Mouse (Mus musculus) neural tube, embryonic 15.5 days (tissue): Measurements from ENCODE around the gene Dusp3. TPM values are rescaled to one million over a fixed set of nuclear protein-coding genes. Genes with fewer than 3 reads are reported as not detected.

Source experiments
- ATAC-seq: fragments of 200-750 bp; cut with Nextera tagmentation; 2 replicates; pipeline ENCODE4 v1.8.0; 2017; ENCODE audit warnings: mild to moderate bottlenecking, moderate TSS enrichment, moderate library complexity; ENCODE audit not compliant: low FRiP score
- H3K27ac ChIP-seq: fragments of 300-500 bp; sonication (generic); replicated peaks from 2 replicates; pipeline ENCODE4 v1.5.1; 2015; ENCODE audit warnings: mild to moderate bottlenecking, inconsistent platforms
- H3K27me3 ChIP-seq: fragments of 300-500 bp; sonication (generic); replicated peaks from 2 replicates; pipeline ENCODE4 v1.6.1; 2015; ENCODE audit warnings: inconsistent platforms
- H3K36me3 ChIP-seq: fragments of 300-500 bp; sonication (generic); 2 replicates; pipeline ENCODE4 v1.6.1; 2015; ENCODE audit warnings: inconsistent platforms
- H3K4me1 ChIP-seq: fragments of 300-500 bp; sonication (generic); 2 replicates; pipeline ENCODE4 v1.6.1; 2015; ENCODE audit warnings: inconsistent platforms
- H3K4me2 ChIP-seq: fragments of 300-500 bp; sonication (generic); 2 replicates; pipeline ENCODE4 v1.6.1; 2015; ENCODE audit warnings: inconsistent platforms, mild to moderate bottlenecking, moderate library complexity
- H3K4me3 ChIP-seq: fragments of 300-500 bp; sonication (generic); replicated peaks from 2 replicates; pipeline ENCODE4 v1.5.1; 2015; ENCODE audit warnings: mild to moderate bottlenecking, inconsistent platforms
- H3K9ac ChIP-seq: fragments of 300-500 bp; sonication (generic); replicated peaks from 2 replicates; pipeline ENCODE4 v1.6.1; 2015; ENCODE audit warnings: mild to moderate bottlenecking, inconsistent platforms
- H3K9me3 ChIP-seq: fragments of 300-500 bp; sonication (generic); replicated peaks from 2 replicates; pipeline ENCODE4 v1.6.1; 2016; ENCODE audit warnings: inconsistent platforms
- WGBS: fragments of 180-500 bp; shearing (Covaris S2); methylation state at CpG from one replicate; pipeline ENCODE4 v1.1.7; 2015; ENCODE audit warnings: mixed read lengths; 5-methylcytosine and 5-hydroxymethylcytosine counted together
- polyA plus RNA-seq: library from polyadenylated mRNA; unstranded; fragments of >200 nt; fragmentation: Nextera tagmentation; extraction: Ambion mirVana; gene quantifications from 2 replicates; pipeline ENCODE4 v1.2.1, GENCODE M21; 2015

Gene Dusp3
- polyA plus RNA-seq, 1 experiment from 2014 or later, result 28.9 TPM

- ATAC-seq, result peak; percentile 14; the same call in 1 of the 2 replicates
- Histone ChIP-seq H3K4me1 (peaks cover 47% of the 10 kb centered on the region), H3K27me3 (no peaks in the 10 kb centered on the region), H3K27ac (peak overlapping the region; percentile 93), H3K36me3 (peaks cover 14% of the 10 kb centered on the region; the same call in 1 of the 2 replicates), H3K4me3 (peak overlapping the region; percentile 58), H3K9ac (peak overlapping the region; percentile 61), H3K9me3 (no peaks in the 10 kb centered on the region), H3K4me2 (peak overlapping the region; percentile 69)
- WGBS, result 2% methylated on average over 23 of the region's 23 CpGs
Observed at GRCm38 (mm10) chr11:102025991-102026660, 39.3 kb upstream of the Dusp3 start.

- Histone ChIP-seq H3K4me3 (peak overlapping the region; percentile 58), H3K9ac (0 out of 2 replicates have a peak overlapping the region, but pooled peaks have one; percentile 28), H3K9me3 (no peaks in the 10 kb centered on the region), H3K36me3 (peaks cover 14% of the 10 kb centered on the region; the same call in 1 of the 2 replicates), H3K4me2 (peak overlapping the region; percentile 69), H3K27ac (no peak overlapping the region), H3K27me3 (no peaks in the 10 kb centered on the region), H3K4me1 (peaks cover 47% of the 10 kb centered on the region)
- no peak for ATAC-seq
- WGBS, result 44% methylated on average over 7 of the region's 7 CpGs
Observed at GRCm38 (mm10) chr11:102025354-102025753, 38.5 kb upstream of the Dusp3 start.

- no peak for ATAC-seq
- WGBS, result 86% methylated on average over 4 of the region's 4 CpGs
- Histone ChIP-seq H3K4me2 (peak overlapping the region; percentile 69), H3K9ac (0 out of 2 replicates have a peak overlapping the region, but pooled peaks have one; percentile 28), H3K9me3 (no peaks in the 10 kb centered on the region), H3K4me3 (no peak overlapping the region), H3K36me3 (peaks cover 15% of the 10 kb centered on the region; the same call in 1 of the 2 replicates), H3K27me3 (no peaks in the 10 kb centered on the region), H3K27ac (no peak overlapping the region), H3K4me1 (peaks cover 42% of the 10 kb centered on the region)
Observed at GRCm38 (mm10) chr11:102024875-102025274, 38.1 kb upstream of the Dusp3 start.

GRCm38 (mm10) chr11:102024084-102024758 is 37.4 kb upstream of the Dusp3 start:
- Histone ChIP-seq H3K9ac (no peak overlapping the region), H3K9me3 (no peaks in the 10 kb centered on the region), H3K4me3 (no peak overlapping the region), H3K4me2 (peak overlapping the region; percentile 69; the same call in 1 of the 2 replicates), H3K36me3 (peaks cover 17% of the 10 kb centered on the region; the same call in 1 of the 2 replicates), H3K4me1 (peaks cover 41% of the 10 kb centered on the region), H3K27me3 (no peaks in the 10 kb centered on the region), H3K27ac (no peak overlapping the region)
- WGBS, result 74% methylated on average over 6 of the region's 6 CpGs
- no peak for ATAC-seq

- H3K4me1 ChIP-seq, result peaks cover 40% of the 10 kb centered on the region
- no peak overlapping the region for H3K27ac ChIP-seq
- no peak overlapping the region for H3K4me3 ChIP-seq
- no peak overlapping the region for H3K4me2 ChIP-seq
- H3K36me3 ChIP-seq, result peaks cover 19% of the 10 kb centered on the region; the same call in 1 of the 2 replicates
- no peak for ATAC-seq
- no peak overlapping the region for H3K9ac ChIP-seq
- WGBS, result 67% methylated on average over 13 of the region's 13 CpGs
- no peaks in the 10 kb centered on the region for H3K9me3 ChIP-seq
- H3K27me3 ChIP-seq, result no peaks in the 10 kb centered on the region
Observed at GRCm38 (mm10) chr11:102023406-102023805, 36.6 kb upstream of the Dusp3 start.

- Histone ChIP-seq H3K27ac (no peak overlapping the region), H3K27me3 (no peaks in the 10 kb centered on the region), H3K4me2 (no peak overlapping the region), H3K4me1 (peaks cover 28% of the 10 kb centered on the region), H3K4me3 (no peak overlapping the region), H3K9ac (no peak overlapping the region), H3K36me3 (peaks cover 36% of the 10 kb centered on the region), H3K9me3 (no peaks in the 10 kb centered on the region)
- 82% methylated on average over 5 of the region's 5 CpGs for WGBS
- no peak for ATAC-seq
Observed at GRCm38 (mm10) chr11:102021196-102021595, 34.4 kb upstream of the Dusp3 start.

- H3K4me3 ChIP-seq, result no peak overlapping the region
- H3K4me2 ChIP-seq, result no peak overlapping the region
- no peak overlapping the region for H3K27ac ChIP-seq
- no peak overlapping the region for H3K9ac ChIP-seq
- H3K27me3 ChIP-seq, result no peaks in the 10 kb centered on the region
- H3K9me3 ChIP-seq, result no peaks in the 10 kb centered on the region
- H3K36me3 ChIP-seq, result peaks cover 40% of the 10 kb centered on the region
- 74% methylated on average over 9 of the region's 9 CpGs for WGBS
- H3K4me1 ChIP-seq, result peaks cover 14% of the 10 kb centered on the region
- ATAC-seq, result no peak
Observed at GRCm38 (mm10) chr11:102019736-102020135, 32.9 kb upstream of the Dusp3 start.

- H3K36me3 ChIP-seq, result peaks cover 42% of the 10 kb centered on the region
- no peak for ATAC-seq
- no peak overlapping the region for H3K4me2 ChIP-seq
- H3K27ac ChIP-seq, result no peak overlapping the region
- no peaks in the 10 kb centered on the region for H3K27me3 ChIP-seq
- peaks cover 3% of the 10 kb centered on the region; the same call in 1 of the 2 replicates for H3K4me1 ChIP-seq
- no peak overlapping the region for H3K4me3 ChIP-seq
- 90% methylated on average over 1 of the region's 1 CpGs for WGBS
- no peaks in the 10 kb centered on the region for H3K9me3 ChIP-seq
- no peak overlapping the region for H3K9ac ChIP-seq
Observed at GRCm38 (mm10) chr11:102016136-102016535, 29.3 kb upstream of the Dusp3 start.

GRCm38 (mm10) chr11:102015472-102015871 is 28.7 kb upstream of the Dusp3 start:
- H3K36me3 ChIP-seq, result peaks cover 42% of the 10 kb centered on the region

GRCm38 (mm10) chr11:102013201-102013600 is 26.4 kb upstream of the Dusp3 start:
- Histone ChIP-seq H3K36me3 (peaks cover 50% of the 10 kb centered on the region), H3K9ac (no peak overlapping the region), H3K9me3 (no peaks in the 10 kb centered on the region), H3K4me3 (no peak overlapping the region), H3K27me3 (no peaks in the 10 kb centered on the region), H3K27ac (no peak overlapping the region), H3K4me2 (no peak overlapping the region), H3K4me1 (peaks cover 14% of the 10 kb centered on the region)
- no peak for ATAC-seq
- 85% methylated on average over 8 of the region's 8 CpGs for WGBS

More at GRCm38 (mm10) chr11:102015472-102015871, 28.7 kb upstream of the Dusp3 start:
- H3K27ac ChIP-seq, result no peak overlapping the region
- WGBS, result 64% methylated on average over 6 of the region's 6 CpGs
- no peak overlapping the region for H3K4me3 ChIP-seq
- H3K4me2 ChIP-seq, result no peak overlapping the region
- peaks cover 5% of the 10 kb centered on the region for H3K4me1 ChIP-seq
- no peaks in the 10 kb centered on the region for H3K27me3 ChIP-seq
- ATAC-seq, result no peak
- H3K9ac ChIP-seq, result no peak overlapping the region
- H3K9me3 ChIP-seq, result no peaks in the 10 kb centered on the region

GRCm38 (mm10) chr11:102011510-102011909 is 24.7 kb upstream of the Dusp3 start:
- Histone ChIP-seq H3K4me1 (peaks cover 14% of the 10 kb centered on the region), H3K36me3 (peaks cover 51% of the 10 kb centered on the region), H3K27me3 (no peaks in the 10 kb centered on the region), H3K27ac (no peak overlapping the region), H3K9ac (no peak overlapping the region), H3K4me2 (no peak overlapping the region), H3K4me3 (no peak overlapping the region), H3K9me3 (no peaks in the 10 kb centered on the region)
- ATAC-seq, result no peak
- 82% methylated on average over 8 of the region's 8 CpGs for WGBS

GRCm38 (mm10) chr11:102010140-102010539 is 23.3 kb upstream of the Dusp3 start:
- ATAC-seq, result peak; percentile 70; the same call in 1 of the 2 replicates
- 0 out of 2 replicates have a peak overlapping the region, but pooled peaks have one; percentile 11 for H3K9ac ChIP-seq
- peak overlapping the region; percentile 39 for H3K27ac ChIP-seq
- H3K4me1 ChIP-seq, result peaks cover 14% of the 10 kb centered on the region
- H3K4me3 ChIP-seq, result no peak overlapping the region
- H3K4me2 ChIP-seq, result no peak overlapping the region
- H3K27me3 ChIP-seq, result no peaks in the 10 kb centered on the region
- WGBS, result 31% methylated on average over 13 of the region's 13 CpGs
- H3K9me3 ChIP-seq, result no peaks in the 10 kb centered on the region
- H3K36me3 ChIP-seq, result peaks cover 56% of the 10 kb centered on the region
